ENCODE assay signal across 22 mouse cellular contexts in genomic region chr8:63829096-63829495, GRCm38 (mm10).
"Had no signal": no experiment of that assay in that cellular context is flagged by ENCODE, and none has a peak within 500 bp of the region (broad histone marks: within the 10 kb centered on the region; RNA-seq: fewer than 3 reads in every experiment).

No protein-coding gene starts in this region.

- H3K9me3 ChIP-seq: heart, embryonic 13.5 days; heart, embryonic 15.5 days; hindbrain, embryonic 13.5 days; hindbrain, embryonic 15.5 days; kidney, embryonic 15.5 days; limb, embryonic 10.5 days; limb, embryonic 12.5 days; liver, embryonic 13.5 days had no signal

- DNase-seq: gastrocnemius, postnatal 14 days; gastrocnemius, postnatal 36 days; heart, adult 2 months; heart, postnatal 14 days; heart, postnatal 36 days; kidney, adult 11 months; kidney, adult 2 months; kidney, adult 9 months; kidney, postnatal 14 days; kidney, postnatal 36 days; layer of hippocampus, adult 9-11 months; layer of hippocampus, postnatal 36 days; liver, embryonic 13.5 days had no signal

- H3K4me3 ChIP-seq: heart, adult 2 months; heart, embryonic 13.5 days; heart, embryonic 15.5 days; hindbrain, embryonic 13.5 days; hindbrain, embryonic 15.5 days; kidney, embryonic 15.5 days; limb, embryonic 10.5 days; limb, embryonic 12.5 days; liver, embryonic 13.5 days had no signal

- H3K27ac ChIP-seq: heart, adult 2 months; heart, embryonic 13.5 days; heart, embryonic 15.5 days; hindbrain, embryonic 13.5 days; hindbrain, embryonic 15.5 days; hindbrain, postnatal 0 days; kidney, embryonic 15.5 days; kidney, postnatal 0 days; limb, embryonic 10.5 days; limb, embryonic 12.5 days; liver, embryonic 13.5 days had no signal

- H3K9ac ChIP-seq: heart, embryonic 13.5 days; heart, embryonic 15.5 days; hindbrain, embryonic 13.5 days; hindbrain, embryonic 15.5 days; kidney, embryonic 15.5 days; limb, embryonic 12.5 days; liver, embryonic 13.5 days had no signal

- H3K36me3 ChIP-seq: heart, embryonic 13.5 days; heart, embryonic 15.5 days; hindbrain, embryonic 13.5 days; hindbrain, embryonic 15.5 days; kidney, embryonic 15.5 days; limb, embryonic 10.5 days; limb, embryonic 12.5 days; liver, embryonic 13.5 days had no signal

- H3K4me1 ChIP-seq: heart, embryonic 13.5 days; heart, embryonic 15.5 days; hindbrain, embryonic 13.5 days; hindbrain, embryonic 15.5 days; kidney, embryonic 15.5 days; limb, embryonic 10.5 days; limb, embryonic 12.5 days; liver, embryonic 13.5 days had no signal
